Mouse (Mus musculus) cerebral cortex, adult 2 months (tissue): ENCODE data around the gene Ppara.

Experiments
- WGBS: fragments of 180-500 bp; shearing (Covaris S2); methylation state at CpG from one replicate; pipeline ENCODE4 v1.1.7; 2018; 5-methylcytosine and 5-hydroxymethylcytosine counted together

Gene Ppara

GRCm38 (mm10) chr15:85806886-85807285, 72.1 kb downstream of the Ppara start:
- 90% methylated on average over 4 of the region's 4 CpGs for WGBS

GRCm38 (mm10) chr15:85807404-85807803, 72.6 kb downstream of the Ppara start:
- WGBS: 87% methylated on average over 4 of the region's 4 CpGs

GRCm38 (mm10) chr15:85808031-85808430, 73.2 kb downstream of the Ppara start:
- 88% methylated on average over 6 of the region's 6 CpGs for WGBS

- WGBS: 64% methylated on average over 8 of the region's 8 CpGs
These were observed 73.7 kb downstream of the Ppara start for GRCm38 (mm10) chr15:85808434-85808833.

- WGBS: 87% methylated on average over 12 of the region's 12 CpGs
These were observed 74.3 kb downstream of the Ppara start for GRCm38 (mm10) chr15:85809091-85809490.

- WGBS: 39% methylated on average over 5 of the region's 5 CpGs
These were observed 75.7 kb downstream of the Ppara start for GRCm38 (mm10) chr15:85810462-85810805.

- under 1% methylated on average over 36 of the region's 36 CpGs for WGBS
These were observed 76.2 kb downstream of the Ppara start for GRCm38 (mm10) chr15:85810806-85811521.

GRCm38 (mm10) chr15:85811535-85812277, 76.9 kb downstream of the Ppara start, which contains the start of gene Cdpf1:
Gene Cdpf1, minus strand, starts transcription at chr15:85811697.
- 2% methylated on average over 36 of the region's 36 CpGs for WGBS

GRCm38 (mm10) chr15:85813428-85813827, 78.6 kb downstream of the Ppara start:
- 62% methylated on average over 10 of the region's 10 CpGs for WGBS

- WGBS: 3% methylated on average over 65 of the region's 65 CpGs
These were observed 86.6 kb downstream of the Ppara start, which contains the start of gene Pkdrej for GRCm38 (mm10) chr15:85821203-85822010. Gene Pkdrej, minus strand, starts transcription at chr15:85821734.

- 24% methylated on average over 4 of the region's 4 CpGs for WGBS
These were observed 87.2 kb downstream of the Ppara start for GRCm38 (mm10) chr15:85822011-85822359.

- WGBS: 83% methylated on average over 5 of the region's 5 CpGs
These were observed 91.9 kb downstream of the Ppara start for GRCm38 (mm10) chr15:85826676-85827075.

- 88% methylated on average over 4 of the region's 4 CpGs for WGBS
These were observed 93.3 kb downstream of the Ppara start for GRCm38 (mm10) chr15:85828071-85828470.

GRCm38 (mm10) chr15:85829470-85829869, 94.7 kb downstream of the Ppara start:
- 72% methylated on average over 5 of the region's 5 CpGs for WGBS

- WGBS: under 1% methylated on average over 27 of the region's 27 CpGs
These were observed 97.3 kb downstream of the Ppara start, which contains the start of gene Ttc38 for GRCm38 (mm10) chr15:85831954-85832590. Gene Ttc38, plus strand, starts transcription at chr15:85832306.

- WGBS: 55% methylated on average over 8 of the region's 8 CpGs
These were observed 97.8 kb downstream of the Ppara start for GRCm38 (mm10) chr15:85832599-85832998.

- WGBS: 66% methylated on average over 3 of the region's 3 CpGs
These were observed 100.6 kb downstream of the Ppara start for GRCm38 (mm10) chr15:85835335-85835734.

- WGBS: 97% methylated on average over 5 of the region's 5 CpGs
These were observed 102.1 kb downstream of the Ppara start for GRCm38 (mm10) chr15:85836887-85837286.

- 56% methylated on average over 6 of the region's 6 CpGs for WGBS
These were observed 106.2 kb downstream of the Ppara start for GRCm38 (mm10) chr15:85840983-85841382.

- 93% methylated on average over 5 of the region's 5 CpGs for WGBS
These were observed 107.1 kb downstream of the Ppara start for GRCm38 (mm10) chr15:85841796-85842360.

- WGBS: 80% methylated on average over 12 of the region's 12 CpGs
These were observed 117.0 kb downstream of the Ppara start for GRCm38 (mm10) chr15:85851656-85852392.
